Mouse (Mus musculus) gastrocnemius, postnatal 4 days (tissue): ENCODE measurements around the gene Npw. TPM values are rescaled to one million over a fixed set of nuclear protein-coding genes. Genes with fewer than 3 reads are reported as not detected.

Experiments used
- DNase-seq, 2 experiments: peaks; one replicate each; pipeline ENCODE4 v3.0.0; 2021 to 2022; ENCODE audit warnings: low spot score in 2 of 2, mixed read lengths in 2 of 2
- long read RNA-seq, 2 experiments: library from polyadenylated mRNA; stranded (forward); transcript quantifications; one replicate each; pipeline ENCODE4 v2.0.0; 2021
- total RNA-seq, 2 experiments: library from RNA; stranded (reverse); gene quantifications; 2 replicates each; pipeline ENCODE4 v1.2.3; 2021

Npw gene
- not detected for total RNA-seq
- long read RNA-seq, experiment 1 = 0 reads
- long read RNA-seq, experiment 2 = 0 reads

GRCm38 (mm10) chr17:24658017-24658758 is at the start of gene Npw:
Npw (minus strand) TSS chr17:24658457.
- DNase-seq = no peak

GRCm38 (mm10) chr17:24707801-24708425 is 49.7 kb upstream of the Npw start:
- no peak for DNase-seq

GRCm38 (mm10) chr17:24706982-24707800 is 48.9 kb upstream of the Npw start, which contains the start of gene Tbl3:
Tbl3 (minus strand) TSS chr17:24707660.
- peak; percentile 82 to 90 for DNase-seq

GRCm38 (mm10) chr17:24705821-24706220 is 47.6 kb upstream of the Npw start:
- no peak for DNase-seq

- DNase-seq = no peak
Measured at GRCm38 (mm10) chr17:24701251-24701650, 43.0 kb upstream of the Npw start.

- no peak for DNase-seq
Measured at GRCm38 (mm10) chr17:24699473-24699872, 41.2 kb upstream of the Npw start.

- no peak for DNase-seq
Measured at GRCm38 (mm10) chr17:24698715-24699114, 40.5 kb upstream of the Npw start.

- no peak for DNase-seq
Measured at GRCm38 (mm10) chr17:24697985-24698384, 39.7 kb upstream of the Npw start.

GRCm38 (mm10) chr17:24696011-24696697 is 37.9 kb upstream of the Npw start, which contains the start of the genes Gfer and Noxo1:
Gfer (minus strand) TSS chr17:24696156.
Noxo1 (plus strand) TSS chr17:24696234.
- peak; percentile 88 to 90 for DNase-seq

- DNase-seq = no peak
Measured at GRCm38 (mm10) chr17:24695326-24696010, 37.2 kb upstream of the Npw start.

GRCm38 (mm10) chr17:24692385-24692784 is 34.1 kb upstream of the Npw start:
- DNase-seq = no peak

- DNase-seq = no peak
Measured at GRCm38 (mm10) chr17:24689251-24690081, 31.2 kb upstream of the Npw start, which contains the start of gene Syngr3. Syngr3 (minus strand) TSS chr17:24689955.

- DNase-seq = no peak
Measured at GRCm38 (mm10) chr17:24687599-24687998, 29.3 kb upstream of the Npw start.

- DNase-seq = no peak
Measured at GRCm38 (mm10) chr17:24687146-24687595, 28.9 kb upstream of the Npw start.

- DNase-seq = no peak
Measured at GRCm38 (mm10) chr17:24686514-24686913, 28.3 kb upstream of the Npw start.

GRCm38 (mm10) chr17:24677500-24678080 is 19.3 kb upstream of the Npw start:
- DNase-seq = no peak

- no peak for DNase-seq
Measured at GRCm38 (mm10) chr17:24676877-24677276, 18.6 kb upstream of the Npw start.

- peak; percentile 54 to 74 for DNase-seq
Measured at GRCm38 (mm10) chr17:24676187-24676586, 17.9 kb upstream of the Npw start.

- no peak for DNase-seq
Measured at GRCm38 (mm10) chr17:24674277-24674676, 16.0 kb upstream of the Npw start.
